Mouse (Mus musculus): ENCODE data around the gene 4930474N05Rik.

DNA sequence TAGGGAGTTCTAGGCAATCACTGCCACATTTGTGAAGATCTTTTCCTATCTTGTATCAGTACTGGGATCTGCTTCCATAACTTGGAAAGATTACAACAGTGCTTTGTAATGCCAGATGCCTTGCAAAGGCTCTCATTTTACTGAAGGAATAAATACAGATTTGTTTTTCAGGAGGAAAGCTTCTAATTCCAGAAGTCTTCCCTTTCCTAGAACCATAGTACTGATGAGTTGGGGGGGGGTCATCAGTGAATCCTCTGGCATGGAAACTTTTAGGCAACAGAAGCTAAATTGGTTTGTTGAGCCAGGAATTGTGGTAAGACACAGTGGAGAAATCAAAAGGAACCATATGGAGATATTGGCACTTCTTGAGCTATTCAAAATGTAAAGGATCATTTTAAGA lies 19.8 kb downstream of the 4930474N05Rik start:
- TF ChIP-seq TCF12 (IDR thresholded peaks at IDR 0.05; ENCODE audit: insufficient read depth, poor library complexity, severe bottlenecking) = no peak
- no peak for TF ChIP-seq POLR2A (IDR thresholded peaks at IDR 0.05; ENCODE audit: insufficient read length, low read depth)
- no peak for TF ChIP-seq MAX (IDR thresholded peaks at IDR 0.05; ENCODE audit: low read depth)
- TF ChIP-seq SRF (IDR thresholded peaks at IDR 0.05; ENCODE audit: control insufficient read depth, insufficient read length, low read depth) = no peak
- TF ChIP-seq POLR2AphosphoS2 (IDR thresholded peaks at IDR 0.05; ENCODE audit: insufficient read length, low read depth) = no peak
- no peak for TF ChIP-seq MYOD1 (IDR thresholded peaks at IDR 0.05; ENCODE audit: control insufficient read depth in 1 of 3, insufficient read length in 2 of 3, low read depth in 2 of 3)
- TF ChIP-seq MYOG (IDR thresholded peaks at IDR 0.05; ENCODE audit: control insufficient read depth in 1 of 3, insufficient read depth in 1 of 3, insufficient read length in 2 of 3, low read depth in 2 of 3) = no peak
- no peak for TF ChIP-seq USF1 (IDR thresholded peaks at IDR 0.05; ENCODE audit: low read depth)
- TF ChIP-seq REST (IDR thresholded peaks at IDR 0.05; ENCODE audit: insufficient read depth, insufficient read length) = no peak
- no peak for TF ChIP-seq CEBPB (IDR thresholded peaks at IDR 0.05; ENCODE audit: insufficient read depth, poor library complexity, severe bottlenecking)

All from myocyte (in vitro differentiated cells).